Comparison of ENCODE assay signal across 23 mouse cellular contexts in the genomic region with DNA sequence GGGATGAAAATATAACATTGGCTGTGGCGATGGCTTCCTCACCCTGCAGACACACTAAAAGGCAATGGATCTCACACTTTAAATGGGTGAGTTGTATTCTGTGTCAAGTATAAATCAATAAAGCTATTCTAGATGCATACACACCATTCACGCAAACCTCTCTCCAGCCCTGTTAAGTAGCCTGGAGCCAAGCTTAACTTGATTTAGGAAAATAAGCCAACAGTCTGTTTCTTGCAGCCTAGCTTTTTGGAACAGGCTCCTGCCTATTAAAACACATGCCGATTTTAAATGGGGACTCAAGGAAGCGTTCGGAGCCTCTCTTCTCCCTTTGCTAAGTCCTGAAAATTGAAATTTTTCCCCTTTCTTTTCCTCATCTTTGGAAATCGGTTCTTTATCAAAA.
A peak's percentile ranks its signal among the peaks of the same experiment; 100 is the strongest.
DNase-seq lines count a peak whose midpoint lies in the region; ATAC-seq and TF ChIP-seq lines count a peak whose summit lies in the region.
"Had no signal": no experiment of that assay in that cellular context is flagged by ENCODE, and none has a peak within 500 bp of the region (broad histone marks: within the 10 kb centered on the region; RNA-seq: fewer than 3 reads in every experiment).

No protein-coding gene starts in this region.

- H3K9me3 ChIP-seq in hindbrain, embryonic 16.5 days (ENCODE audit: control insufficient read depth, low read length), result no peaks in the 10 kb centered on the region
- no peaks in the 10 kb centered on the region for H3K9me3 ChIP-seq in hindbrain, embryonic 10.5 days
- no peaks in the 10 kb centered on the region for H3K9me3 ChIP-seq in midbrain, postnatal 0 days (ENCODE audit: low read length)
- H3K9me3 ChIP-seq in midbrain, embryonic 13.5 days, result no peaks in the 10 kb centered on the region
- no peaks in the 10 kb centered on the region for H3K9me3 ChIP-seq in forebrain, postnatal 0 days (ENCODE audit: low read length)
- H3K9me3 ChIP-seq in embryonic facial prominence, embryonic 10.5 days, result no peaks in the 10 kb centered on the region
- H3K9me3 ChIP-seq: embryonic facial prominence, embryonic 12.5 days; heart, embryonic 15.5 days; limb, embryonic 13.5 days; liver, embryonic 12.5 days; midbrain, embryonic 12.5 days had no signal

- no peak for TF ChIP-seq CTCF in midbrain, postnatal 0 days (IDR thresholded peaks at IDR 0.05)
- TF ChIP-seq CTCF in forebrain, postnatal 0 days (IDR thresholded peaks at IDR 0.05; ENCODE audit: low read depth), result no peak

- H3K4me2 ChIP-seq in hindbrain, embryonic 16.5 days (ENCODE audit: low read length), result no peak overlapping the region
- no peak overlapping the region for H3K4me2 ChIP-seq in midbrain, postnatal 0 days (ENCODE audit: low read depth, low read length, poor library complexity, severe bottlenecking)
- no peak overlapping the region for H3K4me2 ChIP-seq in midbrain, embryonic 13.5 days (replicated peaks)
- peak overlapping the region; percentile 10; the same call in 1 of the 2 replicates for H3K4me2 ChIP-seq in forebrain, postnatal 0 days (ENCODE audit: low read depth)
- H3K4me2 ChIP-seq: embryonic facial prominence, embryonic 12.5 days; heart, embryonic 15.5 days; limb, embryonic 13.5 days; liver, embryonic 12.5 days; midbrain, embryonic 12.5 days had no signal

- peak; percentile 36 for DNase-seq in cerebellum, adult 9-11 months
- DNase-seq in cerebellum, postnatal 4 days (ENCODE audit: low spot score in 2 of 2), result no peak
- DNase-seq in hindbrain, embryonic 10.5 days (ENCODE audit: low spot score), result no peak
- DNase-seq in midbrain, postnatal 0 days (ENCODE audit: low spot score), result peak; percentile 34
- peak; percentile 68 for DNase-seq in forebrain, postnatal 0 days
- no peak for DNase-seq in embryonic facial prominence, embryonic 10.5 days (ENCODE audit: low spot score)
- DNase-seq: heart, postnatal 4 days; kidney, adult 18-20 months; kidney, postnatal 14 days; layer of hippocampus, postnatal 36 days; lung, adult 18-20 months; lung, postnatal 10 days; thymus, adult 18-20 months; thymus, postnatal 36 days had no signal

- 74% methylated on average over 6 of the region's 6 CpGs for WGBS in hindbrain, embryonic 16.5 days
- WGBS in hindbrain, embryonic 10.5 days, result 84% methylated on average over 6 of the region's 6 CpGs
- whole genome bisulfite sequencing in midbrain, postnatal 0 days, result 69% methylated on average over 6 of the region's 6 CpGs
- 88% methylated on average over 6 of the region's 6 CpGs for WGBS in midbrain, embryonic 13.5 days
- 34% methylated on average over 6 of the region's 6 CpGs for WGBS in forebrain, postnatal 0 days
- 81% methylated on average over 6 of the region's 6 CpGs for WGBS in embryonic facial prominence, embryonic 10.5 days

- no peak overlapping the region for H3K9ac ChIP-seq in hindbrain, embryonic 16.5 days (ENCODE audit: low read depth, low read length)
- no peak overlapping the region for H3K9ac ChIP-seq in midbrain, postnatal 0 days (replicated peaks; ENCODE audit: low read length, poor library complexity, severe bottlenecking)
- no peak overlapping the region for H3K9ac ChIP-seq in midbrain, embryonic 13.5 days (replicated peaks)
- H3K9ac ChIP-seq in forebrain, postnatal 0 days, result no peak overlapping the region
- H3K9ac ChIP-seq: embryonic facial prominence, embryonic 12.5 days; heart, embryonic 15.5 days; limb, embryonic 13.5 days; liver, embryonic 12.5 days; midbrain, embryonic 12.5 days had no signal

- peak overlapping the region; percentile 6; the same call in 1 of the 2 replicates for H3K27ac ChIP-seq in hindbrain, embryonic 16.5 days (ENCODE audit: low read depth, low read length)
- H3K27ac ChIP-seq in hindbrain, embryonic 10.5 days, result no peak overlapping the region
- H3K27ac ChIP-seq in midbrain, postnatal 0 days (ENCODE audit: low read depth, low read length), result no peak overlapping the region
- H3K27ac ChIP-seq in midbrain, embryonic 13.5 days, result no peak overlapping the region
- H3K27ac ChIP-seq in forebrain, postnatal 0 days (ENCODE audit: low read depth, low read length), result peak overlapping the region; percentile 83
- no peak overlapping the region for H3K27ac ChIP-seq in embryonic facial prominence, embryonic 10.5 days (replicated peaks)
- H3K27ac ChIP-seq: embryonic facial prominence, embryonic 12.5 days; heart, embryonic 15.5 days; limb, embryonic 13.5 days; liver, embryonic 12.5 days; midbrain, embryonic 12.5 days had no signal

- H3K4me3 ChIP-seq in hindbrain, embryonic 16.5 days (ENCODE audit: low read length), result no peak overlapping the region
- no peak overlapping the region for H3K4me3 ChIP-seq in hindbrain, embryonic 10.5 days
- H3K4me3 ChIP-seq in midbrain, postnatal 0 days (ENCODE audit: low read depth, low read length), result no peak overlapping the region
- no peak overlapping the region for H3K4me3 ChIP-seq in midbrain, embryonic 13.5 days (replicated peaks)
- no peak overlapping the region for H3K4me3 ChIP-seq in forebrain, postnatal 0 days (ENCODE audit: low read depth, low read length)
- H3K4me3 ChIP-seq in embryonic facial prominence, embryonic 10.5 days, result no peak overlapping the region
- H3K4me3 ChIP-seq: embryonic facial prominence, embryonic 12.5 days; heart, embryonic 15.5 days; limb, embryonic 13.5 days; liver, embryonic 12.5 days; midbrain, embryonic 12.5 days had no signal

- no peaks in the 10 kb centered on the region for H3K27me3 ChIP-seq in hindbrain, embryonic 16.5 days (replicated peaks; ENCODE audit: control insufficient read depth, insufficient read depth, low read length)
- no peaks in the 10 kb centered on the region for H3K27me3 ChIP-seq in hindbrain, embryonic 10.5 days (ENCODE audit: insufficient read depth, poor library complexity, severe bottlenecking)
- no peaks in the 10 kb centered on the region for H3K27me3 ChIP-seq in midbrain, postnatal 0 days (ENCODE audit: insufficient read depth, low read length)
- H3K27me3 ChIP-seq in midbrain, embryonic 13.5 days, result no peaks in the 10 kb centered on the region
- H3K27me3 ChIP-seq in forebrain, postnatal 0 days (ENCODE audit: insufficient read depth, low read length), result no peaks in the 10 kb centered on the region
- no peaks in the 10 kb centered on the region for H3K27me3 ChIP-seq in embryonic facial prominence, embryonic 10.5 days (replicated peaks; ENCODE audit: low read depth, poor library complexity, severe bottlenecking)
- H3K27me3 ChIP-seq: embryonic facial prominence, embryonic 12.5 days; heart, embryonic 15.5 days; midbrain, embryonic 12.5 days had no signal

- peaks cover 17% of the 10 kb centered on the region for H3K4me1 ChIP-seq in hindbrain, embryonic 16.5 days (ENCODE audit: control insufficient read depth, insufficient read depth, low read depth, low read length)
- H3K4me1 ChIP-seq in hindbrain, embryonic 10.5 days (replicated peaks), result 0 out of 2 replicates have a peak, but pooled peaks cover 11% of the 10 kb centered on the region
- 0 out of 2 replicates have a peak, but pooled peaks cover 2% of the 10 kb centered on the region for H3K4me1 ChIP-seq in midbrain, postnatal 0 days (ENCODE audit: insufficient read depth, low read length)
- peaks cover 10% of the 10 kb centered on the region; the same call in 1 of the 2 replicates for H3K4me1 ChIP-seq in midbrain, embryonic 13.5 days (replicated peaks)
- H3K4me1 ChIP-seq in forebrain, postnatal 0 days (ENCODE audit: insufficient read depth), result peaks cover 34% of the 10 kb centered on the region
- H3K4me1 ChIP-seq in embryonic facial prominence, embryonic 10.5 days, result no peaks in the 10 kb centered on the region; the same call in 1 of the 2 replicates
- H3K4me1 ChIP-seq: embryonic facial prominence, embryonic 12.5 days; heart, embryonic 15.5 days; liver, embryonic 12.5 days had no signal

- H3K36me3 ChIP-seq in hindbrain, embryonic 16.5 days (ENCODE audit: control insufficient read depth, insufficient read depth, low read length), result no peaks in the 10 kb centered on the region
- H3K36me3 ChIP-seq in hindbrain, embryonic 10.5 days, result no peaks in the 10 kb centered on the region
- no peaks in the 10 kb centered on the region for H3K36me3 ChIP-seq in midbrain, postnatal 0 days (ENCODE audit: insufficient read depth, low read length)
- no peaks in the 10 kb centered on the region for H3K36me3 ChIP-seq in midbrain, embryonic 13.5 days
- no peaks in the 10 kb centered on the region for H3K36me3 ChIP-seq in forebrain, postnatal 0 days (ENCODE audit: insufficient read depth)
- no peaks in the 10 kb centered on the region for H3K36me3 ChIP-seq in embryonic facial prominence, embryonic 10.5 days (replicated peaks)
- H3K36me3 ChIP-seq: embryonic facial prominence, embryonic 12.5 days; heart, embryonic 15.5 days; limb, embryonic 13.5 days; liver, embryonic 12.5 days; midbrain, embryonic 12.5 days had no signal

- no peak for ATAC-seq in hindbrain, embryonic 16.5 days
- no peak for ATAC-seq in midbrain, postnatal 0 days (ENCODE audit: low FRiP score)
- ATAC-seq in midbrain, embryonic 13.5 days, result no peak
- ATAC-seq in forebrain, postnatal 0 days, result peak; percentile 63
- ATAC-seq: CD4-positive, CD25-positive, alpha-beta regulatory T cell, adult 4 months; inflammation-experienced regulatory T-cells, adult 6 months; liver, embryonic 12.5 days had no signal

Comparison
In these comparisons a context has a peak if more than half of its experiments do, and no peak if none do; other contexts are left out.
1. DNase-seq: peak in cerebellum, adult 9-11 months (single experiment), midbrain, postnatal 0 days (single experiment) and forebrain, postnatal 0 days (single experiment); none in cerebellum, postnatal 4 days (0 of 2), hindbrain, embryonic 10.5 days (single experiment) and embryonic facial prominence, embryonic 10.5 days (single experiment).
2. H3K27ac ChIP-seq: peak in hindbrain, embryonic 16.5 days (single experiment) and forebrain, postnatal 0 days (single experiment); none in hindbrain, embryonic 10.5 days (single experiment), midbrain, postnatal 0 days (single experiment), midbrain, embryonic 13.5 days (single experiment) and embryonic facial prominence, embryonic 10.5 days (single experiment).